Mouse (Mus musculus): ENCODE data around the gene Wwc1. TPM values are rescaled to one million over a fixed set of nuclear protein-coding genes. Genes with fewer than 3 reads are reported as not detected.
A peak's percentile ranks its signal among the peaks of the same experiment; 100 is the strongest.

The Wwc1 gene
- polyA plus RNA-seq, 1 experiment from 2014 or later = 2.0 TPM

DNA sequence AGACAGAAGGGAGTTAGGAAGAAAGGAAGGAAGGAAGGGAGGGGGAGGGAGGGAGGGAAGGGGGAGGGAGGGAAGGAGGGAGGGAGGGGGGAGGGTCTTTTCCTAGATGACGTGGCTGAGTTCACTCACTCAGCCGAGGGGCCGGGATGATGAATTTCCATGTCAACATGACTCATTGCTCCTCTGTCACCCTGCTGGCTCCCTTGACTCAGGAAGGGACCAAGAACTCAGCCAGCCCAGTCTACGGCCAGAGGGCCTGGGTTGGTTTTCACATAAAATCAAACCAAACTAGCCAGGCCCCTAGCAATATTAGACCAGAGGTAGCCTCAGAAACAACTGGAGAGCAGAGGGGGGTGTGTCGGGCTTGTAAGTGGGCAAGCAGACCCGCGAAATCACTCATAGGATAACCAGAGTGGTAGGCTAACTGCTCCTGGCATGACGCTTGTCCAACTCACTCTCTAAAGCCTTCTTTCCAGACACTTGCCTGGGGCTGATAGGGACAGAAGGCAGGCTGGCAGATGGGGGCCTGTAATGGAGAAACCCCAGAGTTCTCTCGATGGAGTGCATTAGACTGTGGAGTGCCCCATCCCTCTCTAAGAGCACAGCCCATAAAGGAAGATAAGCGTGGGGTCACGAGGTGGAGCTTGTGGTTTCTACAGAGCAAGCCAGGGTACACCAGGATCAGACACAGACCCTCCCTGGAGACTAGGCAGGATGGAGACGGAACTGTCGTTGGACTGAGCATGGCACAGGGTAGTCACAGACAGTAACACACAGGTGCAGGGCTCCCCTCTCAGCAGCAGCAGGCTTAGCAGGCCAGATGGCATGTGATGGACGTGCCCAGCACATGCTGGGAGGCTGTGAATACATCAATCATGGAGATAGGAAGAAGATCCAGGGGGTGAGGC, 102.4 kb downstream of the Wwc1 start:
- no peak overlapping the region for H3K9ac ChIP-seq (ENCODE audit: low read length)
- H3K4me3 ChIP-seq (ENCODE audit: control insufficient read depth in 1 of 2, insufficient read depth in 1 of 2, low read depth in 1 of 2, low read length in 2 of 2) = no peak overlapping the region
- 27% methylated on average over 14 of the region's 14 CpGs for WGBS
- peak overlapping the region; percentile 44 to 57; a peak in 3 of 4 replicates for H3K27ac ChIP-seq (replicated peaks in 1 of 2; ENCODE audit: control insufficient read depth in 1 of 2, insufficient read depth in 1 of 2, low read depth in 2 of 2, low read length in 2 of 2)
- H3K9me3 ChIP-seq (ENCODE audit: control insufficient read depth, low read length) = no peaks in the 10 kb centered on the region
- H3K4me2 ChIP-seq (ENCODE audit: low read length) = no peak overlapping the region
- no peaks in the 10 kb centered on the region; the same call in none of the 2 replicates for H3K27me3 ChIP-seq (ENCODE audit: control insufficient read depth, insufficient read depth, low read length)
- ATAC-seq (ENCODE audit: insufficient number of reproducible peaks, insufficient read depth, low FRiP score, low read depth) = peak; percentile 6; the same call in 1 of the 2 replicates
- H3K36me3 ChIP-seq (ENCODE audit: control insufficient read depth, insufficient read depth, low read length) = no peaks in the 10 kb centered on the region
- H3K4me1 ChIP-seq (ENCODE audit: control insufficient read depth in 2 of 2, insufficient read depth in 2 of 2, low read length in 2 of 2) = peaks cover 25 to 30% of the 10 kb centered on the region in 2 experiments

DNA sequence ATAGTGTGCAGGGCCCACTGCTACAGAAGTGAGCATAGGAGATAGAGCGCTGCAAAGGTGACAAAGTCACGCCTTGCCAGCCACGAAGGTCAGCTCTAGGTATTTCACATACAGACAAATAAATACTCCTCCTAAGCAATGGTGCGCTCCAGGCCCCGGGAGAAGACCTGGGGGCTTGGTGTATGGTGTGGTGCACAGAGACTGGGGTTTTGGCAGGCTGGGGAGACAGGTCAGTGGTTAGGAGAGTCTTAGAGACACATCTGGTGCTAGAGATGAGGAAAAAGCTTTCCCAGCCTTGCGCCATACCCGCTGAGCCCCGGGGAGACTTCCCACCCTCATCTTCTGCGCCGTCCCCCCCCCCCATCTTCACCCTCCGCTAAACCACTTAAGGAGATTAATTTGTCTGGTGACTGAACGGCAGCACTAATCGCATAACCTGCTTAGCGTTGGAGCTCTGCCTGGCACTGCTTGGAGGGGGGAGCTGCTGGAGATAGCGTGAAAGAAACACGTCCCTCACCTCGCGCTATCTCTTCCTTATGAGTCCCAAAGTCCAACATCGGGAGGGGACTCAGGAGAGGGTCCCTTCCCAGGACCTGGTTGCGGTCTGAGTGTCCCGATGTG, 106.6 kb downstream of the Wwc1 start:
- Histone ChIP-seq H3K9me3 (ENCODE audit: control insufficient read depth, low read length) (no peaks in the 10 kb centered on the region), H3K36me3 (ENCODE audit: control insufficient read depth, insufficient read depth, low read length) (no peaks in the 10 kb centered on the region), H3K27me3 (ENCODE audit: control insufficient read depth, insufficient read depth, low read length) (no peaks in the 10 kb centered on the region; the same call in none of the 2 replicates), H3K4me3 (ENCODE audit: control insufficient read depth in 1 of 2, insufficient read depth in 1 of 2, low read depth in 1 of 2, low read length in 2 of 2) (peak overlapping the region; percentile 15 to 20; a peak in 2 of 4 replicates), H3K4me2 (ENCODE audit: low read length) (peak overlapping the region; percentile 56), H3K27ac (replicated peaks in 1 of 2; ENCODE audit: control insufficient read depth in 1 of 2, insufficient read depth in 1 of 2, low read depth in 2 of 2, low read length in 2 of 2) (no peak overlapping the region), H3K9ac (ENCODE audit: low read length) (peak overlapping the region; percentile 38), H3K4me1 (ENCODE audit: control insufficient read depth in 2 of 2, insufficient read depth in 2 of 2, low read length in 2 of 2) (peaks cover 21 to 26% of the 10 kb centered on the region in 2 experiments)
- ATAC-seq (ENCODE audit: insufficient number of reproducible peaks, insufficient read depth, low FRiP score, low read depth) = no peak
- WGBS = 19% methylated on average over 21 of the region's 21 CpGs

DNA sequence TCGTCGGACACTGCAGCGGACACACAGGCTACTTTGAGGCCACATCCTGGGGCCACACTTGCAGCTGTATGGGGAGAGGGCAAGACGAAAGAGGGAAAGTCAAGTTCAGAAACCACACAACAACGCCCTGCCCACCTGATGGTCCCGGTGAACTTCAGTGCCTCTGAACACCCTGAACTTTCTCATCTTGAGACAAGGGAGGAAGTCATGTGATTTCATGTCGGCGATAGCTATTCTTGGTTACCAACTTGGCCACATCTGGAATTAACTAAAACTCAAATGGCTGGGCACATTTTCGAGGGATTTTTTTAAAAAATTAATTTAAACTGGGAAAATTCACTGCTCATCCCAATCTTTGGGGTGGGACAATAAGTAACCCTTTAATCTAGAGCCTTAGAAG, 109.4 kb downstream of the Wwc1 start:
- no peak overlapping the region for H3K4me2 ChIP-seq (ENCODE audit: low read length)
- no peak overlapping the region for H3K4me3 ChIP-seq (ENCODE audit: control insufficient read depth in 1 of 2, insufficient read depth in 1 of 2, low read depth in 1 of 2, low read length in 2 of 2)
- ATAC-seq (ENCODE audit: insufficient number of reproducible peaks, insufficient read depth, low FRiP score, low read depth) = no peak
- no peaks in the 10 kb centered on the region for H3K9me3 ChIP-seq (ENCODE audit: control insufficient read depth, low read length)
- peaks cover 13 to 19% of the 10 kb centered on the region in 2 experiments for H3K4me1 ChIP-seq (ENCODE audit: control insufficient read depth in 2 of 2, insufficient read depth in 2 of 2, low read length in 2 of 2)
- H3K27me3 ChIP-seq (ENCODE audit: control insufficient read depth, insufficient read depth, low read length) = no peaks in the 10 kb centered on the region; the same call in none of the 2 replicates
- H3K27ac ChIP-seq (replicated peaks in 1 of 2; ENCODE audit: control insufficient read depth in 1 of 2, insufficient read depth in 1 of 2, low read depth in 2 of 2, low read length in 2 of 2) = no peak overlapping the region
- WGBS = 80% methylated on average over 9 of the region's 9 CpGs
- H3K9ac ChIP-seq (ENCODE audit: low read length) = no peak overlapping the region
- H3K36me3 ChIP-seq (ENCODE audit: control insufficient read depth, insufficient read depth, low read length) = no peaks in the 10 kb centered on the region

DNA sequence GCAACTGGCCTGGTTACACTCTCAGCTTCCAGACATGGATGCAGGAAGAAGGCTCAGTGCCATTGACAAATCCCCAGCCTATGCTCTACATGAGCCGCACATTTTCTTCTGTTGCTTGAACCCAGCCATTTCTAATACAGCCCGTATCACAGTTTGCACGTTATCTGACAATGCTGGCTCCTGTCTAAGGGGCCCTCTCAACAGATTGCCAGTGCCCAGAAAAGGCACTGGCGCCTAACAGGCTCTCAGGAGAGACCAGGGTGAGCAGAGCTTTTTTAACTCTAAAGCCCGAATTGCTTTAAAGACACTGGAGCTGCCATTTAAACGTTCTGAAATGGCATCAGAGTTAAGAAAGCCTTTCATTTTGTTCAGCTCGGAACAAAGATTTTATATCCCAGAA, 114.2 kb downstream of the Wwc1 start:
- 18% methylated on average over 7 of the region's 7 CpGs for WGBS
- H3K4me1 ChIP-seq (ENCODE audit: control insufficient read depth in 2 of 2, insufficient read depth in 2 of 2, low read length in 2 of 2) = peaks cover 17 to 20% of the 10 kb centered on the region in 2 experiments
- ATAC-seq (ENCODE audit: insufficient number of reproducible peaks, insufficient read depth, low FRiP score, low read depth) = 0 out of 2 replicates have a peak, but pooled peaks have one; percentile 35
- H3K27me3 ChIP-seq (ENCODE audit: control insufficient read depth, insufficient read depth, low read length) = no peaks in the 10 kb centered on the region
- H3K4me3 ChIP-seq (ENCODE audit: control insufficient read depth in 1 of 2, insufficient read depth in 1 of 2, low read depth in 1 of 2, low read length in 2 of 2) = no peak overlapping the region
- H3K36me3 ChIP-seq (ENCODE audit: control insufficient read depth, insufficient read depth, low read length) = no peaks in the 10 kb centered on the region
- no peaks in the 10 kb centered on the region for H3K9me3 ChIP-seq (ENCODE audit: control insufficient read depth, low read length)
- no peak overlapping the region for H3K4me2 ChIP-seq (ENCODE audit: low read length)
- 0 out of 2 replicates have a peak overlapping the region, but pooled peaks have one; percentile 3 for H3K9ac ChIP-seq (ENCODE audit: low read length)
- H3K27ac ChIP-seq (replicated peaks in 1 of 2; ENCODE audit: control insufficient read depth in 1 of 2, insufficient read depth in 1 of 2, low read depth in 2 of 2, low read length in 2 of 2) = peak overlapping the region; percentile 42 to 55; a peak in 3 of 4 replicates

DNA sequence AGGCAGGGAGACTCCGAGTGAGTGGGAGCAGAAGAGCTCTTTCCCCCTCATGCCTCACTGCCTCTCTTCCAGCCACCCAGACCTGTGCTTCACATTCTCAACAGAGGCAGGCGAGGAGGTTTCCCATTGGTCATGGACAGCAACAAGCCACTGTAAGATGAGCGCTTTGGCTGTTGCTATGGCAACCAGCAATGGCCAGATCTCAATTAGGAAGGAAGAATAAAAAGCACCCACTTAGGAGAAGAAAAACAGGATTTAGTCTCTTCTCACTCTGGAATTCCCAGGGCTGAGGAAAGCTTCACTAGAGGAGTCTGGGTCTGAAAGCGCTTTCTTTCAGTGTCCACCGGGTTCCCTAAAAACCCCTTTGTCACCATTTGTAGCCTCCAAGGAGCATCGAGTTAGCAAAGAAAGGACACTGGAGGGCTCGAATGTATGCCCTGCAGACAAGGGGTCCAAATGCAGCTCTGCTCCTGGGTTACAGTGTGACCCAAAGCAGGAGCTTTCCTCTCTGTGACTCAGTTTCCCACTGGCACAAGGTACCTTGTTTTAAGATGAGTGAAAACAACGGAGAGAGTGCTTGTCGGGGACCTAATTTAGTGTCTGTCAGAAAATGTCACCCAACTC, 115.2 kb downstream of the Wwc1 start:
- H3K4me3 ChIP-seq (ENCODE audit: control insufficient read depth in 1 of 2, insufficient read depth in 1 of 2, low read depth in 1 of 2, low read length in 2 of 2) = no peak overlapping the region
- H3K9ac ChIP-seq (ENCODE audit: low read length) = no peak overlapping the region
- 45% methylated on average over 9 of the region's 9 CpGs for WGBS
- peaks cover 17 to 20% of the 10 kb centered on the region in 2 experiments for H3K4me1 ChIP-seq (ENCODE audit: control insufficient read depth in 2 of 2, insufficient read depth in 2 of 2, low read length in 2 of 2)
- ATAC-seq (ENCODE audit: insufficient number of reproducible peaks, insufficient read depth, low FRiP score, low read depth) = no peak
- no peaks in the 10 kb centered on the region for H3K9me3 ChIP-seq (ENCODE audit: control insufficient read depth, low read length)
- H3K27me3 ChIP-seq (ENCODE audit: control insufficient read depth, insufficient read depth, low read length) = no peaks in the 10 kb centered on the region
- peak overlapping the region in 1 of 2 experiments; percentile 55; a peak in 2 of 4 replicates for H3K27ac ChIP-seq (replicated peaks in 1 of 2; ENCODE audit: control insufficient read depth in 1 of 2, insufficient read depth in 1 of 2, low read depth in 2 of 2, low read length in 2 of 2)
- no peaks in the 10 kb centered on the region for H3K36me3 ChIP-seq (ENCODE audit: control insufficient read depth, insufficient read depth, low read length)
- H3K4me2 ChIP-seq (ENCODE audit: low read length) = no peak overlapping the region

- H3K4me1 ChIP-seq (ENCODE audit: control insufficient read depth in 2 of 2, insufficient read depth in 2 of 2, low read length in 2 of 2) = peaks cover 17 to 20% of the 10 kb centered on the region in 2 experiments
Measured at GRCm38 (mm10) chr11:35863653-35864052, 116.7 kb downstream of the Wwc1 start.

GRCm38 (mm10) chr11:35857395-35858067, 122.8 kb downstream of the Wwc1 start:
- Histone ChIP-seq H3K27me3 (ENCODE audit: control insufficient read depth, insufficient read depth, low read length) (no peaks in the 10 kb centered on the region), H3K9ac (ENCODE audit: low read length) (no peak overlapping the region), H3K4me1 (ENCODE audit: control insufficient read depth in 2 of 2, insufficient read depth in 2 of 2, low read length in 2 of 2) (peaks cover 0 to 6% of the 10 kb centered on the region in 2 experiments; a peak in 2 of 4 replicates), H3K27ac (replicated peaks in 1 of 2; ENCODE audit: control insufficient read depth in 1 of 2, insufficient read depth in 1 of 2, low read depth in 2 of 2, low read length in 2 of 2) (peak overlapping the region in 1 of 2 experiments; percentile 33; a peak in 1 of 4 replicates), H3K4me2 (ENCODE audit: low read length) (no peak overlapping the region), H3K36me3 (ENCODE audit: control insufficient read depth, insufficient read depth, low read length) (no peaks in the 10 kb centered on the region), H3K9me3 (ENCODE audit: control insufficient read depth, low read length) (no peaks in the 10 kb centered on the region), H3K4me3 (ENCODE audit: control insufficient read depth in 1 of 2, insufficient read depth in 1 of 2, low read depth in 1 of 2, low read length in 2 of 2) (no peak overlapping the region)
- whole genome bisulfite sequencing = 52% methylated on average over 12 of the region's 12 CpGs
- no peak for ATAC-seq (ENCODE audit: insufficient number of reproducible peaks, insufficient read depth, low FRiP score, low read depth)

More at GRCm38 (mm10) chr11:35863653-35864052, 116.7 kb downstream of the Wwc1 start:
- Histone ChIP-seq H3K27ac (replicated peaks in 1 of 2; ENCODE audit: control insufficient read depth in 1 of 2, insufficient read depth in 1 of 2, low read depth in 2 of 2, low read length in 2 of 2) (no peak overlapping the region), H3K9ac (ENCODE audit: low read length) (no peak overlapping the region), H3K4me2 (ENCODE audit: low read length) (no peak overlapping the region), H3K27me3 (ENCODE audit: control insufficient read depth, insufficient read depth, low read length) (no peaks in the 10 kb centered on the region), H3K36me3 (ENCODE audit: control insufficient read depth, insufficient read depth, low read length) (no peaks in the 10 kb centered on the region), H3K4me3 (ENCODE audit: control insufficient read depth in 1 of 2, insufficient read depth in 1 of 2, low read depth in 1 of 2, low read length in 2 of 2) (no peak overlapping the region), H3K9me3 (ENCODE audit: control insufficient read depth, low read length) (no peaks in the 10 kb centered on the region)
- no peak for ATAC-seq (ENCODE audit: insufficient number of reproducible peaks, insufficient read depth, low FRiP score, low read depth)
- 52% methylated on average over 5 of the region's 5 CpGs for WGBS
